Mouse (Mus musculus): ENCODE results near the gene Tmem156. TPM values are rescaled to one million over a fixed set of nuclear protein-coding genes. Genes with fewer than 3 reads are reported as not detected.

The Tmem156 gene
- polyA plus RNA-seq, 1 experiment, result 0.23 TPM

- Histone ChIP-seq H3K4me3 (ENCODE audit: insufficient read depth, low read length) (no peak overlapping the region), H3K4me1 (ENCODE audit: control insufficient read depth, insufficient read depth, low read length) (no peaks in the 10 kb centered on the region), H3K27ac (ENCODE audit: insufficient read depth, low read length) (no peak overlapping the region)
- no peak for TF ChIP-seq POLR2A (IDR thresholded peaks at IDR 0.05; ENCODE audit: extremely low read depth, insufficient read depth, low read length)
- TF ChIP-seq CTCF (IDR thresholded peaks at IDR 0.05; ENCODE audit: extremely low read depth, insufficient read depth, low read length), result no peak
Observed at GRCm38 (mm10) chr5:65062236-65062635, 29.7 kb downstream of the Tmem156 start.

GRCm38 (mm10) chr5:65059806-65060205 is 32.1 kb downstream of the Tmem156 start:
- Histone ChIP-seq H3K27ac (ENCODE audit: insufficient read depth, low read length) (no peak overlapping the region), H3K4me1 (ENCODE audit: control insufficient read depth, insufficient read depth, low read length) (no peaks in the 10 kb centered on the region), H3K4me3 (ENCODE audit: insufficient read depth, low read length) (no peak overlapping the region)
- no peak for TF ChIP-seq POLR2A (IDR thresholded peaks at IDR 0.05; ENCODE audit: extremely low read depth, insufficient read depth, low read length)

- Histone ChIP-seq H3K4me1 (ENCODE audit: control insufficient read depth, insufficient read depth, low read length) (no peaks in the 10 kb centered on the region), H3K27ac (ENCODE audit: insufficient read depth, low read length) (no peak overlapping the region), H3K4me3 (ENCODE audit: insufficient read depth, low read length) (no peak overlapping the region)
- TF ChIP-seq CTCF (IDR thresholded peaks at IDR 0.05; ENCODE audit: extremely low read depth, insufficient read depth, low read length) (no peak), POLR2A (IDR thresholded peaks at IDR 0.05; ENCODE audit: extremely low read depth, insufficient read depth, low read length) (no peak)
Observed at GRCm38 (mm10) chr5:65057596-65057995, 34.3 kb downstream of the Tmem156 start.

DNA sequence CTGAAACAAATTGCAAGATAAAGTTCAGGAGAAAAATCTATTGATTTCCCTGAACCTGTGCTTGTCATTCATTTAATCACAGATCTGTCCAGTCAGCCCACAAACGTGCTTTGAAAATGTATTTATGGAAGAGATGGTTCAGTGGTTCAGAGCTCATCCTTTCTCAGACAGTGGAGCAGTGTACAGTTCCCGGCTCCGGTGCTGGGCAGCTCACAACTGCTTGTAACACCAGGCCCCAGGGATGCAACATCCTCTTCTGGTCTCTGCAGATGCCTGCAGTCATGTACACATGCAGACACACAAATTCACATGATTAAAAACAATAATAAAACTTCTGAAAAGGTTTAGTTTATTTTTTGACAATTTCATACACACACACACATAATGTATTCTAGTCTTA is 40.4 kb downstream of the Tmem156 start:
- no peak overlapping the region for H3K4me3 ChIP-seq (ENCODE audit: insufficient read depth, low read length)
- H3K4me1 ChIP-seq (ENCODE audit: control insufficient read depth, insufficient read depth, low read length), result no peaks in the 10 kb centered on the region
- TF ChIP-seq POLR2A (IDR thresholded peaks at IDR 0.05; ENCODE audit: extremely low read depth, insufficient read depth, low read length) (no peak), CTCF (IDR thresholded peaks at IDR 0.05; ENCODE audit: extremely low read depth, insufficient read depth, low read length) (no peak)
- H3K27ac ChIP-seq (ENCODE audit: insufficient read depth, low read length), result no peak overlapping the region

GRCm38 (mm10) chr5:65049880-65050279 is 42.1 kb downstream of the Tmem156 start:
- no peaks in the 10 kb centered on the region for H3K4me1 ChIP-seq (ENCODE audit: control insufficient read depth, insufficient read depth, low read length)
- TF ChIP-seq CTCF (IDR thresholded peaks at IDR 0.05; ENCODE audit: extremely low read depth, insufficient read depth, low read length), result no peak
- TF ChIP-seq POLR2A (IDR thresholded peaks at IDR 0.05; ENCODE audit: extremely low read depth, insufficient read depth, low read length), result no peak
- no peak overlapping the region for H3K27ac ChIP-seq (ENCODE audit: insufficient read depth, low read length)
- no peak overlapping the region for H3K4me3 ChIP-seq (ENCODE audit: insufficient read depth, low read length)

DNA sequence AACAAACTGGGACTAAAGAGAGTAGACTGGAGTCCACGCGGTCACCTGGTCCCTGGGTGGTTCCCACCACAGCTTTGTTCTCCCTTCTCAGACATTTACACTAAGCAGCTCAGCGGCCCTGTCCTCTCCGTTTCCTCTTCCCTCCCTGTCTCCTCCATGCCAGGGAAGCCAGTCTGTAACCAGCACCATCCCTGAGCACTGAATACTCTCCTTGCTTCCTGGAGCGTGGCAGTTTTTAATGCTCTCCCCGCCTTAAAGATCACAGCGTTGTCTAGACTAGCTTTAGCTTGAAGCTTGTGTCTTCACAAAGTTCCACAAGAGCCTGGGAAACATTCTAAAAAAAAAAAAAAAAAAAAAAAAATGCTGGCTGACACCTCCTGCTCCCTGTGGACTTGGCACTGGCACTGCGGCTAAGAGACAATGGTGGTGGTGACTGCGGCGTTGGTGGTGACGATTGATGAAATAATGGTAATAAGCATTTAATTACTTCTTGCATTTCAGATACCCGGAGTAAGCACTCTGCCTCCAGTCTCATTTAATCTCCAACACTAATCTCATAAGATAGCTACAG is 44.6 kb downstream of the Tmem156 start:
- no peak for TF ChIP-seq CTCF (IDR thresholded peaks at IDR 0.05; ENCODE audit: extremely low read depth, insufficient read depth, low read length)
- no peak for TF ChIP-seq POLR2A (IDR thresholded peaks at IDR 0.05; ENCODE audit: extremely low read depth, insufficient read depth, low read length)
- H3K27ac ChIP-seq (ENCODE audit: insufficient read depth, low read length), result no peak overlapping the region
- no peak overlapping the region for H3K4me3 ChIP-seq (ENCODE audit: insufficient read depth, low read length)
- no peaks in the 10 kb centered on the region for H3K4me1 ChIP-seq (ENCODE audit: control insufficient read depth, insufficient read depth, low read length)

DNA sequence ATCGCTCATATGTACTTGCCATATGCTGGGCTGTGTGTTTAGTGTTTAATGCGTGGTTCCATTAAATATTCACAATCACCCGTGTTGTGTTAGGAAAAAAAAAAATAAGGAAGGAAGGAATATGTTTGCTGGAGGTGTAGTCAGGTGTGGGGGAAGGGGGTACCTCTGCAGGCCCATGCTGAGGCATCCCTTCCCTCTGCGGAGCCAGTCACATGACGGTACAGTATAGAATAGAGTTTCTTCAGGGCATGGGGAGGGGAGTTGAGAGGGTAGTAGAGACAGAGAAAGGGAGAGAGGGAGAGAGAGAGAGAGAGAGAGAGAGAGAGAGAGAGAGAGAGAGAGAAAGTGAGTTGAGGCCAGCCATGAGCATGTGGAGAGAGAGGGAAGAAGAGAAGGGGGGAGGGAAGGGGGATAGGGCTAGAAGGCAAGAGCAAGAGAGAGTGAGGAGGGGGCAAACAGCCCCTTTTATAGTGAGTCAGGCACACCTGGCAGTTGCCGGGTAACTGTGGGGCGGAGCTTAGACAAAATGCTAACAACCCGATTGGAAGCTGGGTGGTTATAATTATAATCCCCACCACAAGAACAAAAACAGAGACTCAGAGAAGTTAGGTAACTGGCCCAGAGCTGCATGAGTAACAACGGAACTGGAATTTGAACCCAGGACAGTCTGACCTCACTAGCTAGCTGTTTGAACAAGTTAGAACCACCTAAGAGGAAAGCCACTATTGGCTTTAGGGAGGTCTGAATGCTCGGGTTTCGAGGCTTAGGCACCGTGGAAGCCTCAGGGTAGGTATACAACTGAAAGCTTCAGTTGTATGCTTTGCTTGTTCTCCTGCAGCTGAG is 45.3 kb downstream of the Tmem156 start:
- no peak overlapping the region for H3K4me3 ChIP-seq (ENCODE audit: insufficient read depth, low read length)
- no peak overlapping the region for H3K27ac ChIP-seq (ENCODE audit: insufficient read depth, low read length)
- H3K4me1 ChIP-seq (ENCODE audit: control insufficient read depth, insufficient read depth, low read length), result no peaks in the 10 kb centered on the region
- no peak for TF ChIP-seq POLR2A (IDR thresholded peaks at IDR 0.05; ENCODE audit: extremely low read depth, insufficient read depth, low read length)
- TF ChIP-seq CTCF (IDR thresholded peaks at IDR 0.05; ENCODE audit: extremely low read depth, insufficient read depth, low read length), result no peak

DNA sequence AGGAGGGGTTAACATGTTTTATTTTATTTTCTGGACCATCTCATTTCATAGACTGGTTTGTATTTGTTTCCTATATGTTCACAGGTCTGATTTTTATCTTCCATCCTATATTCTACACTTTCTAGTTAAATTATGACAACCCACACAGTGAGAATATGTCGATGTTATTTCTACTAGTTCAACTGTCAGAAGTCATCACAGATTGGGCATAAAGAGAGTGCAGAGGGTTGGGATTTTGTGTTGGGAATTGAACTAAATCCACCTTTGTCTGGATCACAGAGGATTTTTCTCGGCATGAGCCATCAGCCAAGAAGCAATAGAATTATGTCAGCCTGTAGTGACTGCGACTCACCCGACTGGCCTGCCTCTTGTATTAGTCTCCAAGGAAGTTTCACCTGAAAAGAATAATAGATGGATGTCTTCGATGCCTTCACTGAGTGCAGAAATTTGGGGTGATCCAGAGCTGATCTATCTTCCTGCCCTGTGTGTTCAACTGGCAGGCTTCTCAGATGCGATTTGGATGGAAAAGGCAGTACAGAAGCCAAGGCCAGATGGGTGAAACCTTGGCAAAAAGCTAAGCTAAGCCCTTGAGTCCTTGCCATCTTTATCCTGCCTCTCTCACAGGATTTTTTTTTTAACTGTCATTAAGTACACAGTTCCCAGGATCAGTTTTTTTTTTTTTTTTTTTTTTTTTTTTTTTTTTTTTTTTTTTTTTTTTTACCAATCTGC is 46.1 kb downstream of the Tmem156 start:
- H3K4me1 ChIP-seq (ENCODE audit: control insufficient read depth, insufficient read depth, low read length), result no peaks in the 10 kb centered on the region
- H3K27ac ChIP-seq (ENCODE audit: insufficient read depth, low read length), result no peak overlapping the region
- TF ChIP-seq CTCF (IDR thresholded peaks at IDR 0.05; ENCODE audit: extremely low read depth, insufficient read depth, low read length), result no peak
- no peak for TF ChIP-seq POLR2A (IDR thresholded peaks at IDR 0.05; ENCODE audit: extremely low read depth, insufficient read depth, low read length)
- no peak overlapping the region for H3K4me3 ChIP-seq (ENCODE audit: insufficient read depth, low read length)

DNA sequence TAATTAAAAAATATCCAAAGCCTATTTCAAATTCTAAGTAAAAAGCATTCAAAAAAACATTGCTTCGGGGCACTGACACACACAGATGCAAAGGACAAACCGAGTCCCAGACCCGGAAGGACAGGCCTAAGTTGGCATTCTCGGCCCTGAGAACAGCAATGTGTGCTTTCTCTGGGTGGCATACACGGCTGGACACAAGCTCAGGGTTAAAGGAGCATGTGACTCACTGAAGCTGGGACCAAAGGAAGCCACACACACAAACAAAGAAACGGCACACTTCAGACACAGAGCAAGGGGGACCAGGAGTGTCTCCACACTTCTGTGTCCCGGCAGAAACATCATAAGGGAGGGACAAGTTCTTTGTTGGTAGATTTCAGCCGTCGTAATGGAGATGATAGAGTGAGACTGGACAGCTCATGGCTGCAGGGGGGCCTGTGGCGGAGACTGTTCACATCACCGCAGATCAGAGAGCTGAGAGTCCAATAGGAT is 48.5 kb downstream of the Tmem156 start:
- TF ChIP-seq CTCF (IDR thresholded peaks at IDR 0.05; ENCODE audit: extremely low read depth, insufficient read depth, low read length) (no peak), POLR2A (IDR thresholded peaks at IDR 0.05; ENCODE audit: extremely low read depth, insufficient read depth, low read length) (no peak)
- no peak overlapping the region for H3K4me3 ChIP-seq (ENCODE audit: insufficient read depth, low read length)
- peaks cover 2% of the 10 kb centered on the region; the same call in 1 of the 2 replicates for H3K4me1 ChIP-seq (ENCODE audit: control insufficient read depth, insufficient read depth, low read length)
- no peak overlapping the region for H3K27ac ChIP-seq (ENCODE audit: insufficient read depth, low read length)

Measured in cortical plate, adult 2 months (tissue).